In the genomic region with DNA sequence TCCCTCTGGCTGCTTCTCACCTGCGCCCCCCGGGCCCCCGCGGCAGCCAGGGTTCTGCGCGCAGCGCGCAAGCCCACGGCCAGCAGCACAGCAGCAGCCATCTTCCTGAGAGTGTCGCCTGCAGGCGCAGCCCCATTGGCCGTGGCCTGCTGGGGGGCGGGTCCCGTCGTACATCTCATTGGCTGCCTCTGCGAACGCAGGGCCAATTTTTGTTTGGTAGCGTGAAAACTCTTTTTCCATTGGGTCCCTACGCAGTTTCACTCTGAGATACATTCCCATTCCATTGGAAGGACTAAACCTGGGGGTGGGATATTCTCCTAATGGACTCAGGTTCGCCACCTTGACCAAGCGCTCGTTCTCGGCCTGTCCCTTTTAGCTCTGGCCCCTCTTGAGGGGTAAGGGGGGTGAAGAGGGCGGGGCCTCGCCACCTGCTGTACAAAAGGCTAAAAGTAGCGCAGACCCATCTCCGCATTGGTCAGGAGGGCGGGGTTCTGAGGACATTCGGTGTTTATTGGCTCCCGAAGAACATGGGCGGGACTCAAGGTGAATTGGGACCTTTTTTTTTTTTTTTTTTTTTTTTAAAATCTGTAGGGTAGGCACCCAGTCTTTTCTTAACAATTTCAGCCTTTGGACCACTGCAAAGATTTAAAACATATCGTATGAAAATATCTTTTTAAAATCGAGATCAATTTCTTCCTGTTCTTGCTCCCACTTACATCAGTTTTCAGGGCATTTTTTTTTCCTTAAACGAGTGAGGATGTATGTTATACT, we compare ENCODE assay signal across 7 mouse cellular contexts. TPM values are rescaled to one million over a fixed set of nuclear protein-coding genes. Genes with fewer than 3 reads are reported as not detected.
DNase-seq lines count a peak whose midpoint lies in the region; ATAC-seq lines count a peak whose summit lies in the region.

Gene Hint2, minus strand, starts transcription at position 128 of the 771 bp plus-strand sequence.

- ATAC-seq in intestine, embryonic 16.5 days, result peak; percentile 98
- ATAC-seq in midbrain, embryonic 11.5 days (ENCODE audit: low FRiP score), result peak; percentile 97

- peak within 1 kb of the TSS; percentile 71 for H3K4me2 ChIP-seq in intestine, embryonic 16.5 days (ENCODE audit: low read depth, low read length)
- H3K4me2 ChIP-seq in midbrain, embryonic 11.5 days, result peak within 1 kb of the TSS; percentile 65

- H3K4me3 ChIP-seq in intestine, embryonic 16.5 days (ENCODE audit: low read length), result peak within 1 kb of the TSS; percentile 94
- peak within 1 kb of the TSS; percentile 84 for H3K4me3 ChIP-seq in midbrain, embryonic 11.5 days (ENCODE audit: low read depth, low read length)

- peak; percentile 97 for DNase-seq in adrenal gland, adult 8-10 months
- peak; percentile 94 for DNase-seq in embryo, embryonic 9.5 days (ENCODE audit: extremely low spot score)
- peak; percentile 83 to 93 for DNase-seq in gastrocnemius, postnatal 4 days (ENCODE audit: low spot score in 2 of 2)
- DNase-seq in left cerebral cortex, postnatal 36 days (ENCODE audit: low spot score in 2 of 2), result peak; percentile 90 to 95
- peak; percentile 98 for DNase-seq in midbrain, embryonic 11.5 days (ENCODE audit: low spot score, missing footprints)
- DNase-seq in skeletal muscle tissue, adult 2 months (ENCODE audit: low read depth, low spot score), result peak; percentile 96

- no peaks in the 10 kb centered on the region for H3K36me3 ChIP-seq in intestine, embryonic 16.5 days (ENCODE audit: control insufficient read depth, insufficient read depth, low read length)
- H3K36me3 ChIP-seq in midbrain, embryonic 11.5 days (ENCODE audit: control insufficient read depth, insufficient read depth, low read length), result no peaks in the 10 kb centered on the region

- WGBS in intestine, embryonic 16.5 days, result under 1% methylated on average over 34 of the region's 34 CpGs
- 2% methylated on average over 33 of the region's 34 CpGs for WGBS in midbrain, embryonic 11.5 days

- intact Hi-C loops in left cerebral cortex, postnatal 36 days (cut with DNase I), result loop anchor here (2.0 kb wide), 1 partner anchor 26 kb away; the partner anchor contains the start of gene Npr2

- no peaks in the 10 kb centered on the region for H3K9me3 ChIP-seq in intestine, embryonic 16.5 days (ENCODE audit: control insufficient read depth, low read length)
- no peaks in the 10 kb centered on the region for H3K9me3 ChIP-seq in midbrain, embryonic 11.5 days (ENCODE audit: control insufficient read depth, low read length)

- H3K4me1 ChIP-seq in intestine, embryonic 16.5 days (ENCODE audit: control insufficient read depth, insufficient read depth, low read length), result peaks cover 8% of the 10 kb centered on the region
- H3K4me1 ChIP-seq in midbrain, embryonic 11.5 days (ENCODE audit: control insufficient read depth, insufficient read depth, low read length), result peaks cover 12% of the 10 kb centered on the region

- no peaks in the 10 kb centered on the region for H3K27me3 ChIP-seq in intestine, embryonic 16.5 days (replicated peaks; ENCODE audit: control insufficient read depth, insufficient read depth, low read length)
- H3K27me3 ChIP-seq in midbrain, embryonic 11.5 days (ENCODE audit: control insufficient read depth, insufficient read depth, low read length), result 0 out of 2 replicates have a peak, but pooled peaks cover 2% of the 10 kb centered on the region

- H3K9ac ChIP-seq in intestine, embryonic 16.5 days (ENCODE audit: low read depth, low read length), result peak within 1 kb of the TSS; percentile 92
- H3K9ac ChIP-seq in midbrain, embryonic 11.5 days (ENCODE audit: low read length), result peak within 1 kb of the TSS; percentile 85

- H3K27ac ChIP-seq in intestine, embryonic 16.5 days (ENCODE audit: low read length), result peak within 1 kb of the TSS; percentile 91
- H3K27ac ChIP-seq in midbrain, embryonic 11.5 days (ENCODE audit: low read depth, low read length), result peak within 1 kb of the TSS; percentile 85

RNA-seq across cellular contexts. Expression of gene Hint2, which starts in this region (rescaled TPM):
- 100 to 1,000 TPM in 1 of 4 experiments, 10 to 100 TPM in 3; 80.8 to 112 (median 97.8) TPM for total RNA-seq in adrenal gland, adult 8-10 months (2022)
- 10 to 100 TPM; 57.6 to 66.5 TPM for total RNA-seq in gastrocnemius, postnatal 4 days (2021)
- polyA plus RNA-seq in intestine, embryonic 16.5 days (2015; fragmentation: Nextera tagmentation; extraction: Ambion mirVana), result 187 and 208 TPM in 2 replicates
- total RNA-seq in left cerebral cortex, postnatal 36 days (2021), result 10 to 100 TPM; 31.4 to 39.5 TPM
- 70.0 and 72.9 TPM in 2 replicates for polyA plus RNA-seq in midbrain, embryonic 11.5 days (2014; fragmentation: Nextera tagmentation; extraction: Ambion mirVana)

Comparison
In these comparisons a context has a peak if more than half of its experiments do, and no peak if none do; other contexts are left out.
1. Peak in every context shown above with its lines: DNase-seq, ATAC-seq, H3K4me3 ChIP-seq and H3K27ac ChIP-seq.